16 mouse cellular contexts compared by ENCODE assay signal in genomic region chr8:114109365-114110140, GRCm38 (mm10). TPM values are rescaled to one million over a fixed set of nuclear protein-coding genes. Genes with fewer than 3 reads are reported as not detected.
A peak's percentile ranks its signal among the peaks of the same experiment; 100 is the strongest.
DNase-seq lines count a peak whose midpoint lies in the region; ATAC-seq lines count a peak whose summit lies in the region.
"Had no signal": no experiment of that assay in that cellular context is flagged by ENCODE, and none has a peak within 500 bp of the region (broad histone marks: within the 10 kb centered on the region; RNA-seq: fewer than 3 reads in every experiment).

No protein-coding gene starts in this region.

- H3K9ac ChIP-seq in forebrain, embryonic 11.5 days (ENCODE audit: low read length) = no peak overlapping the region
- H3K9ac ChIP-seq in hindbrain, embryonic 16.5 days (ENCODE audit: low read depth, low read length) = no peak overlapping the region
- H3K9ac ChIP-seq: heart, embryonic 15.5 days; limb, embryonic 15.5 days; lung, embryonic 14.5 days had no signal

- H3K4me3 ChIP-seq in forebrain, embryonic 11.5 days (ENCODE audit: low read depth, low read length) = no peak overlapping the region
- H3K4me3 ChIP-seq in forebrain, embryonic 10.5 days = no peak overlapping the region
- H3K4me3 ChIP-seq in hindbrain, embryonic 16.5 days (ENCODE audit: low read length) = no peak overlapping the region
- H3K4me3 ChIP-seq: erythroblast, embryonic 14.5 days; heart, embryonic 15.5 days; limb, embryonic 15.5 days; myocyte had no signal

- ATAC-seq in forebrain, embryonic 11.5 days (replicated peaks; ENCODE audit: low FRiP score) = 0 out of 2 replicates have a peak, but pooled peaks have one; percentile 33
- ATAC-seq in hindbrain, embryonic 16.5 days = peak; percentile 84
- no peak for ATAC-seq in frontal cortex, adult (ENCODE audit: low TSS enrichment)
- ATAC-seq: inflammation-experienced regulatory T-cells, adult 6 months had no signal

- no peaks in the 10 kb centered on the region for H3K27me3 ChIP-seq in forebrain, embryonic 11.5 days (ENCODE audit: control insufficient read depth, insufficient read depth, low read length)
- peaks cover 4% of the 10 kb centered on the region; the same call in 1 of the 2 replicates for H3K27me3 ChIP-seq in forebrain, embryonic 10.5 days (ENCODE audit: poor library complexity, severe bottlenecking)
- no peaks in the 10 kb centered on the region for H3K27me3 ChIP-seq in hindbrain, embryonic 16.5 days (replicated peaks; ENCODE audit: control insufficient read depth, insufficient read depth, low read length)
- H3K27me3 ChIP-seq: heart, embryonic 15.5 days; limb, embryonic 15.5 days had no signal

- H3K4me1 ChIP-seq in forebrain, embryonic 11.5 days (replicated peaks; ENCODE audit: control insufficient read depth, insufficient read depth, low read length) = no peaks in the 10 kb centered on the region
- no peaks in the 10 kb centered on the region; the same call in 1 of the 2 replicates for H3K4me1 ChIP-seq in forebrain, embryonic 10.5 days
- H3K4me1 ChIP-seq in hindbrain, embryonic 16.5 days (ENCODE audit: control insufficient read depth, insufficient read depth, low read depth, low read length) = peaks cover 5% of the 10 kb centered on the region; the same call in 1 of the 2 replicates
- H3K4me1 ChIP-seq: heart, embryonic 15.5 days; limb, embryonic 15.5 days had no signal

- DNase-seq in forebrain, embryonic 11.5 days (ENCODE audit: low spot score) = no peak
- DNase-seq in forebrain, embryonic 10.5 days (ENCODE audit: extremely low spot score, low spot score) = no peak
- peak; percentile 9 to 15 for DNase-seq in right cerebral cortex, adult 2 months (ENCODE audit: low spot score in 2 of 2)
- no peak for DNase-seq in right cerebral cortex, postnatal 36 days (ENCODE audit: low spot score in 2 of 2)
- no peak for DNase-seq in urinary bladder, adult 2 months (ENCODE audit: low spot score)
- DNase-seq in urinary bladder, postnatal 14 days (ENCODE audit: low spot score) = no peak
- DNase-seq: cerebellum, adult 8-10 months; gastrocnemius, postnatal 14 days; lung, embryonic 14.5 days had no signal

- no peak overlapping the region for H3K27ac ChIP-seq in forebrain, embryonic 11.5 days (ENCODE audit: low read depth, low read length)
- H3K27ac ChIP-seq in forebrain, embryonic 10.5 days = no peak overlapping the region
- peak overlapping the region; percentile 48; the same call in 1 of the 2 replicates for H3K27ac ChIP-seq in hindbrain, embryonic 16.5 days (ENCODE audit: low read depth, low read length)
- H3K27ac ChIP-seq: heart, embryonic 15.5 days; limb, embryonic 15.5 days had no signal

- 80% methylated on average over 20 of the region's 20 CpGs for WGBS in forebrain, embryonic 11.5 days
- 82% methylated on average over 20 of the region's 20 CpGs for WGBS in forebrain, embryonic 10.5 days
- 38% methylated on average over 20 of the region's 20 CpGs for WGBS in hindbrain, embryonic 16.5 days

- H3K4me2 ChIP-seq in forebrain, embryonic 11.5 days (ENCODE audit: low read depth, low read length, severe bottlenecking) = no peak overlapping the region
- H3K4me2 ChIP-seq in hindbrain, embryonic 16.5 days (ENCODE audit: low read length) = peak overlapping the region; percentile 20
- H3K4me2 ChIP-seq: heart, embryonic 15.5 days; limb, embryonic 15.5 days; lung, embryonic 14.5 days had no signal

- H3K9me3 ChIP-seq in forebrain, embryonic 11.5 days (ENCODE audit: control insufficient read depth, low read length) = no peaks in the 10 kb centered on the region
- H3K9me3 ChIP-seq in forebrain, embryonic 10.5 days = no peaks in the 10 kb centered on the region
- no peaks in the 10 kb centered on the region for H3K9me3 ChIP-seq in hindbrain, embryonic 16.5 days (ENCODE audit: control insufficient read depth, low read length)
- H3K9me3 ChIP-seq: heart, embryonic 15.5 days; limb, embryonic 15.5 days had no signal

- no peaks in the 10 kb centered on the region for H3K36me3 ChIP-seq in forebrain, embryonic 11.5 days (ENCODE audit: control insufficient read depth, insufficient read depth, low read length)
- H3K36me3 ChIP-seq in forebrain, embryonic 10.5 days (replicated peaks) = no peaks in the 10 kb centered on the region
- no peaks in the 10 kb centered on the region for H3K36me3 ChIP-seq in hindbrain, embryonic 16.5 days (ENCODE audit: control insufficient read depth, insufficient read depth, low read length)
- H3K36me3 ChIP-seq: heart, embryonic 15.5 days; limb, embryonic 15.5 days had no signal

RNA-seq across cellular contexts. Expression of gene Nudt7, which starts 23.8 kb away (rescaled TPM):
- polyA plus RNA-seq in forebrain, embryonic 11.5 days (2014; fragmentation: Nextera tagmentation; extraction: Ambion mirVana) = 9.5 and 10.6 TPM in 2 replicates
- polyA plus RNA-seq in forebrain, embryonic 10.5 days (2016; fragmentation: Nextera tagmentation; extraction: Ambion mirVana) = 11.3 and 13.1 TPM in 2 replicates
- polyA plus RNA-seq in hindbrain, embryonic 16.5 days (2015; fragmentation: Nextera tagmentation; extraction: Ambion mirVana) = 6.1 and 7.0 TPM in 2 replicates
- polyA plus RNA-seq in urinary bladder, adult 2 months (2012; rRNA removed) = 19.5 and 24.5 TPM in 2 replicates
- polyA plus RNA-seq: myocyte had no signal

Comparison
In these comparisons a context has a peak if more than half of its experiments do, and no peak if none do; other contexts are left out.
1. DNase-seq: peak in right cerebral cortex, adult 2 months (2 of 2); none in forebrain, embryonic 11.5 days (single experiment), forebrain, embryonic 10.5 days (single experiment), right cerebral cortex, postnatal 36 days (0 of 2), urinary bladder, adult 2 months (single experiment) and urinary bladder, postnatal 14 days (single experiment).